Mouse (Mus musculus) Patski (cell line): ENCODE results near the gene Fbxo17. TPM values are rescaled to one million over a fixed set of nuclear protein-coding genes. Genes with fewer than 3 reads are reported as not detected.

Experiments used
- ATAC-seq: fragments of 100-300 bp; one replicate; pipeline ENCODE4 v1.8.0; 2021
- CTCF ChIA-PET: fragments of 350-600 bp; sonication (Branson Sonifier 250); formaldehyde crosslinking; loops from one replicate; lab custom pipeline; 2022; ENCODE audit warnings: inconsistent platforms; lab: Charles Lee
- POLR2A ChIA-PET: fragments of 350-600 bp; sonication (Branson Sonifier 250); formaldehyde crosslinking; loops from one replicate; lab custom pipeline; 2022; ENCODE audit warnings: antibody characterized with exemption, inconsistent platforms; lab: Charles Lee
- DNase-seq: peaks from one replicate; pipeline ENCODE4 v3.0.0-alpha.2; 2011; ENCODE audit warnings: low read depth, low spot score
- H3K27me3 ChIP-seq: fragments of 371-371 bp; one replicate; pipeline ENCODE4 v1.5.1; 2021
- CTCF ChIP-seq: fragments of 100-300 bp; IDR thresholded peaks from one replicate; pipeline ENCODE4 v1.5.1; 2021
- in situ Hi-C: fragments of 300-500 bp; cut with MboI; formaldehyde crosslinking; loops from 3 replicates; pipeline ENCODE4 v1.11.1; 2018; ENCODE audit warnings: low pct_unique_long_range_greater_than_20kb, mixed read lengths
- polyA plus RNA-seq: library from polyadenylated mRNA; unstranded; gene quantifications from one replicate; pipeline ENCODE4 v1.2.3, GENCODE M21; 2021

The Fbxo17 gene
- polyA plus RNA-seq, 1 experiment from 2014 or later = 5.9 TPM

DNA sequence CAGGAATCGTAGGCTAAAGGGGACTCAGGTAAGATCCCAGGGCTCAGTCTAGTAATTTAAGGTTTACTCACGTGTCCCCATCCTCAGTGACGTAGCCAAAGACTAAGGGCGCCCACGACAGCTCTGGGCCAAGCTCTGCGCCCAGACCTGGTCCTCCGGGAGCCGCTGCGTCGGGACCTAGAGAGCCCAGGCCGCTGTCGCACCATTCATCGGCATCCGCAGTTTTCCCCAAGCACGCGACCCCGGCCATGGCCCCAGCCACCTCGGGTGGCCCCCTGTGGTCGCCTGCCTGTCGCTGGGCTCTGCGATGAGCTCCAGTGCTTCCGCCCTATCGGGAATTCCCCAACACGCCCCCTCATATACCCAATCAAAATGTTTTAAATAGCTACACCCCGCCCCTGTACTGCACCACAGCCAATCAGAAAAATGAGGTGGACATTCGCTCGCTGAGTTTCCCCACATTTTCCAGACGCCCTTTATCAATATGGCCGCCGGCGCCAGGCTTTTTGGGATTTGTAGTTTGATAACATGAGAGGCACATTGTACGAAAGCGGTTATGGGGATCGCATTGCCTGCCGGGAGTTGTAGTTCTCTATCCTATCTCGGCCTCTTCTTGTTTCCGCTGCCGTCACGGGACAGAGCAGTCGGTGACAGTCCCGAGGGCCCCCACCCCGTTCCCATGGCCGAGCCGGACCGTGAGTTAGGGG lies 49.7 kb downstream of the Fbxo17 start, which contains the start of gene Sirt2:
Gene Sirt2, plus strand, starts transcription at position 563 of the 707 bp plus-strand sequence.
- ATAC-seq (peak; percentile 79), DNase-seq (peak; percentile 96)
- CTCF ChIA-PET = interaction anchor here (1.6 to 2.0 kb wide), 2 partner anchors 14 to 24 kb away, joined by 4 to 5 read pairs; partner anchors contain the start of genes Mrps12 and Sars2
- POLR2A ChIA-PET = interaction anchor here (1.2 kb wide), 1 partner anchor 47 kb away, joined by 3 read pairs; no protein-coding TSS in a partner anchor
- no peak for TF ChIP-seq CTCF
- in situ Hi-C loops = no loop called here
- H3K27me3 ChIP-seq = no peaks in the 10 kb centered on the region

DNA sequence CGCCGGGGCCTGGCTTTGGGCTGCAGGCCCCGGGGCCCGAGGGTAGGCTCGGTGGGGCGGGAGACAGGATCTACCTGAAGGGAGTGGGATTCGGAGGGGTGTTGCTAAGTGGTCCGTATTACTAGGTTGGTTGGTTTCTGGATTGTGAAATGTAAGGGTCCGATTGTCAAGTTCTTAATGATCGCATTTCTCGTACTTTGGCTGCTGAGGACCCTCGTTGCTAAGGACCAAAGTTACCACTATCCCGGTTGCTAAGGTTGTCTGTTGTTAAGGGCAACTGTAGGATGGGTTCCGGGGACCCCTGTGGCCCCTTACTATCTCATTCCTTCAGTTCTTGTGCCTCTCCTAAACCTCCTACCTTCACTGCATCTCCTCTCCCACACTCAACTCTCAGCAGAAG lies 50.3 kb downstream of the Fbxo17 start:
- CTCF ChIA-PET = interaction anchor here (1.6 kb wide), 1 partner anchor 25 kb away, joined by 4 read pairs; the partner anchor contains the start of genes Mrps12 and Sars2
- DNase-seq = no peak

DNA sequence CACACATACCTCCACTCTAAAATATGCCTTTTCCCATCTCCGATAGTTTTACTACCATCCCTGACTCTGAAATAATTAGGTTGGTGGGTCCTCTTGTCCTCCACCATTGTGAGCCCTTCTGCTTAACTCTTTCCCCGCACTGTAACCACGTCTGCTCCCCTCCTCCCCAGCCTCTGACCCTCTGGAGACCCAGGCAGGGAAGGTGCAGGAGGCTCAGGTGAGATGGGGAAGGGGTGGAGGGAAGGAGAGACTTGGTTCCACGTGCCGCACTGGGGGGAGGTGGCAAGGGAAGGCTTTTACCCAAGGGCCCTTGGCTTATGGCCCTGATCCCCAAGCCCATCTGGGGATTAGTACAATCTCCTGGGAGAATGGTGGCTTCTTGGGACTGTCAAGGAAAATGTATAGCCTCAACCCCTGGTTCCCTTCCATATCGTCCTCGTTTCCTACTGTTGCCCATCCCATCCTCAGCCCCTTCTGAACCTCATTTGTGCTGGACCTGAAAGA lies 50.9 kb downstream of the Fbxo17 start, which contains the start of gene Nfkbib:
Gene Nfkbib, minus strand, starts transcription at position 51 of the 504 bp plus-strand sequence.
- CTCF ChIA-PET = no interaction called here

More for the DNA sequence above, 50.3 kb downstream of the Fbxo17 start:
- ATAC-seq = no peak
- no peak for TF ChIP-seq CTCF
- POLR2A ChIA-PET = no interaction called here
- in situ Hi-C loops = no loop called here
- H3K27me3 ChIP-seq = no peaks in the 10 kb centered on the region

DNA sequence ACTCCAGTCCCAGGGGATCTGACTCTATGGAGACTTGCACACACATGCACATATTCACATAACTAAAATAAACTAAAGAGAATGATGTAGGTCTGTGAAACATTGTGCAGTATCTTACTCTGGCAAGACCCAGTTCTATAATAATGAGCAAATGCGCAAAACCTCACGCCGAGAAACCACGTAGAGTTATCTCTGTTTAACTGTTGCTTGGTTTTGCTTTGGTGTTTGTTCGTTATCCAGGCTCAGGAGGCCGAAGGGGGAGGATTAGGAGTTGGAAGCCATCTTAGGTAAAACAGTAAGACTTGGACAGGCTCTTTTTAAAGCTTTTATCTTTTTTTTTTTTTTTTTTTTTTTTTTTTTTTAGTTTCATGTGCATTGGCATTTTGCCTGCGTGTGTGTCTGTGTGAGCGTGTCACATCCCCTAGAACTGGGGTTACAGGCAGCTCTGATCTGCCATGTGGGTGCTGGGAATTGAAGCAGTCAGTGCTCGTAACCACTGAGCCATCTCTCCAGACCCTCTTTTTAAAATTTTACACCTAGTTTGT lies 52.9 kb downstream of the Fbxo17 start:
- POLR2A ChIA-PET = no interaction called here
- no peak for DNase-seq
- no peak for TF ChIP-seq CTCF

More for the DNA sequence above, 50.9 kb downstream of the Fbxo17 start, which contains the start of gene Nfkbib:
- no peak for ATAC-seq
- in situ Hi-C loops = no loop called here
- H3K27me3 ChIP-seq = no peaks in the 10 kb centered on the region
- no peak for DNase-seq
- POLR2A ChIA-PET = no interaction called here
- TF ChIP-seq CTCF = no peak

GRCm38 (mm10) chr7:28770309-28770708 lies 53.7 kb downstream of the Fbxo17 start:
- in situ Hi-C loops = no loop called here
- no peak for TF ChIP-seq CTCF
- DNase-seq (no peak), ATAC-seq (no peak)
- CTCF ChIA-PET = interaction anchor here (1.3 kb wide), 1 partner anchor 97 kb away, joined by 5 read pairs; no protein-coding TSS in a partner anchor
- H3K27me3 ChIP-seq = no peaks in the 10 kb centered on the region
- POLR2A ChIA-PET = no interaction called here

More for the DNA sequence above, 52.9 kb downstream of the Fbxo17 start:
- CTCF ChIA-PET = interaction anchor here (1.5 kb wide), 1 partner anchor 28 kb away, joined by 3 read pairs; the partner anchor contains the start of genes Mrps12 and Sars2
- no peaks in the 10 kb centered on the region for H3K27me3 ChIP-seq
- no peak for ATAC-seq
- in situ Hi-C loops = no loop called here

DNA sequence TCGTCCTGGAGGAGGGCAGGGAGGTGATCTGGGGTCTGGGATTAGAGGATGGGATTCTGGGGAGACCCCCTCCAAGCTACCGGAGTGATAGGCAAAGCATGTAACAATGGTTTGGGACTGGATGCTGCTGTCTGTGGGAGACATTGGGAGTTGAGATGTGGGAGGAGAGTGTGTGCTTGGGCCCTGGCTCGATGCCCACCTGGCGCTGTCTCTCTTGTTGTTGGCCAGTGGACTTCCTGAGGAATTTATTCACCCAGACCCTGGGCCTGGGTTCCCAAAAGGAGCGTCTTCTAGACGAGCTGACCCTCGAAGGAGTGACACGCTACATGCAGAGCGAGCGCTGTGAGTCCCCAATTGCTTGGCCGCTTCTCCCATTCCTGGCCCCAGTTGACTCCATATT lies 55.3 kb downstream of the Fbxo17 start:
- TF ChIP-seq CTCF = no peak
- POLR2A ChIA-PET = interaction anchor here (0.6 kb wide), 1 partner anchor 26 kb away, joined by 3 read pairs; no protein-coding TSS in a partner anchor
- CTCF ChIA-PET = no interaction called here
- in situ Hi-C loops = no loop called here
- ATAC-seq (no peak), DNase-seq (no peak)
- no peaks in the 10 kb centered on the region for H3K27me3 ChIP-seq

DNA sequence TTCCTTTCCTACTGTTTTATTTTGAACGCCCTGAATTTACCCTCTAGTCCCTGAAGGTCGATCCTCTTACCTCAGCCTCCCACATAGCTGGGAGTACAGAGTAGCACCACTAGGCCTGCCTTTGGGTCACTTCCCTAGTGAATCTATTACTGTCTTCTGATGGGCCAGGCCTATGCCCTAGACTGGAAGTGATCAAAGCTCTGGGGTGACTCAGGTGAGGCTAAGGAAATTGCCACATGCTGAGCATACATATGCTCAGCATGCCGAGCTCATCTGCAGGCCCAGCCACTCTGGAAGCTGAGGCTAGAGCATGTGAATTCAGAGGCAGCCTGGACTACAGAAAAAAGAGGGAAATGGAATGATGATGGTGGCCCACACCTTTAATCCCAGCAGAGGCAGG lies 56.6 kb downstream of the Fbxo17 start:
- ChIA-PET CTCF (no interaction called here), POLR2A (no interaction called here)
- DNase-seq (no peak), ATAC-seq (no peak)
- no peak for TF ChIP-seq CTCF
- no peaks in the 10 kb centered on the region for H3K27me3 ChIP-seq
- in situ Hi-C loops = no loop called here

DNA sequence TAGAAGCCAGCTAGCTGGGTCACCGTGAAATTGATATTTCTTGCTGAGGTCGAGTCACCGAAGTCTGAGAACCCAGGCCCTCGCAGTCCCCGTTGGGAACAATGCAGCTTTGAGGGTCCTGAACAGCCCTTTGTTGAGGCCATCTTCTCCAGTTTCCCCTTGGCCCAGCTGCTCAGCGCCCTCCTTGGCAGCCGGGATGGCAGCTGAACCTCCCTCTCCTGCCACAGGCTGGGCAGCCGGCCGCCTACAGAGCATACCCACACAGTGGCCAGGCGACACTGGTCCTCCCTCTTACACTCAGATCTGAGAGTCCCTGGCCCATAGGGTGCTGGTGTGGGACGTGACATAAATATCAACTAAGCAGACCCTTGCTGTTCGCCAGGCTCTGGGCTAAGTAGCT lies 57.6 kb downstream of the Fbxo17 start:
- DNase-seq (no peak), ATAC-seq (no peak)
- no peaks in the 10 kb centered on the region for H3K27me3 ChIP-seq
- in situ Hi-C loops = no loop called here
- ChIA-PET CTCF (interaction anchor here (1.1 kb wide), 1 partner anchor 93 kb away, joined by 3 read pairs; no protein-coding TSS in a partner anchor), POLR2A (interaction anchor here (0.8 kb wide), 1 partner anchor 16 kb away, joined by 4 read pairs; no protein-coding TSS in a partner anchor)
- no peak for TF ChIP-seq CTCF

DNA sequence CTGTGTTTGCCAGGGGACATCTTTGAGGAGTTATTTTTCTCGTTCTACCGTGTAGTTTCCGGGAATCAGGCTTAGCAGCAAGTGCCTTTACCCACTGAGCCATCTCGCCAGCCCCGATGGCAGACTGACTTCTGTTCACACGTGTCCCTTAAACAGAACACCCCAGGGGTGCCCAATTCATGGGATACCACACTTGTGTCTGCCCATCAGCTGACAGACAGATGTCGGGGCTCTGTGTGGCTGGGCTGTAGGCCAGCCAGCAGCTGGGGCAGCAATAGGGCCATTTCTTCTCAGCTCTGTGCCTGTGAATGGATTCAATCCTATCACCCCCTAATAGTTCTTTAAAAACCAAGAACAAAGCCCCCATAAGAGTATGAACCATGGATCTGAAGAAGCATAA lies 58.5 kb downstream of the Fbxo17 start:
- no peak for TF ChIP-seq CTCF
- no peaks in the 10 kb centered on the region for H3K27me3 ChIP-seq
- POLR2A ChIA-PET = no interaction called here
- DNase-seq = no peak
- in situ Hi-C loops = no loop called here
- CTCF ChIA-PET = interaction anchor here (1.1 kb wide), 2 partner anchors 10 to 92 kb away, joined by 3 to 4 read pairs; no protein-coding TSS in a partner anchor
- no peak for ATAC-seq

GRCm38 (mm10) chr7:28778825-28779224 lies 62.2 kb downstream of the Fbxo17 start:
- ChIA-PET CTCF (interaction anchor here (2.6 kb wide), 1 partner anchor 13 kb away, joined by 9 read pairs; no protein-coding TSS in a partner anchor), POLR2A (interaction anchor here (0.6 kb wide), 1 partner anchor 13 kb away, joined by 3 read pairs; no protein-coding TSS in a partner anchor)
- DNase-seq (no peak), ATAC-seq (no peak)
- in situ Hi-C loops = no loop called here
- TF ChIP-seq CTCF = no peak
- H3K27me3 ChIP-seq = no peaks in the 10 kb centered on the region
